Mouse (Mus musculus): Measurements from ENCODE around the gene Osbpl10. TPM values are rescaled to one million over a fixed set of nuclear protein-coding genes. Genes with fewer than 3 reads are reported as not detected.

Gene Osbpl10
- polyA plus RNA-seq, 1 experiment = 4.2 TPM

DNA sequence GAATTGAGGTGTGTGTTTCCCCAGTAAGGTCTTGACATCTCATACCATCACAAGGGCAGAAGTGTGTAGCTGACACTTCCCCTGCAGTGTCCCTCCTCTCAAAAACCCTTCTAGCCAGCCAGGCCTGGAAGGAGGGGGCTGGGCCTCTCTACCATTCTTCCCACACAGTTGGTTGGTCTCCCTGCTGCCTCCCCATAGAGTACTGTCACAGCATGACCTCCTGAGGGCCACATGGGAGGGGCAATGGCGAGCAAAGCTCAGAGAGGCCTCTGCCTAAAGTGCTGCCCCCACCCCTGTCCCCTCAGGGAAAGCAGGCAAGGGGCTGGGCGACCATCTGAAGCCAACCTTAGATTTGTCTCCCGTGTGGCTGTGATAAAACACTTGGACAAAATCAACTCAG, 251.8 kb downstream of the Osbpl10 start:
- Histone ChIP-seq H3ac (ENCODE audit: control insufficient read depth, insufficient read length, low read depth) (no peak overlapping the region), H3K4me3 (ENCODE audit: insufficient read depth, poor library complexity, severe bottlenecking) (no peak overlapping the region), H3K27me3 (ENCODE audit: control insufficient read depth, insufficient read depth, insufficient read length) (no peaks in the 10 kb centered on the region), H3K79me2 (ENCODE audit: control insufficient read depth, insufficient read depth) (no peaks in the 10 kb centered on the region), H3K79me3 (ENCODE audit: low read depth) (no peaks in the 10 kb centered on the region), H3K36me3 (ENCODE audit: control insufficient read depth, insufficient read depth) (no peaks in the 10 kb centered on the region)
- no peak for TF ChIP-seq CTCF (IDR thresholded peaks at IDR 0.05; ENCODE audit: control insufficient read depth, insufficient read depth, insufficient read length)
- TF ChIP-seq CEBPB (IDR thresholded peaks at IDR 0.05; ENCODE audit: low read depth) = no peak
- no peak for TF ChIP-seq MYOD1 (IDR thresholded peaks at IDR 0.05; ENCODE audit: control insufficient read depth, insufficient read length, low read depth)
- TF ChIP-seq MAX (IDR thresholded peaks at IDR 0.05) = no peak
- no peak for TF ChIP-seq FOSL1 (IDR thresholded peaks at IDR 0.05; ENCODE audit: insufficient read depth, low read length, poor library complexity, severe bottlenecking)
- no peak for TF ChIP-seq USF1 (IDR thresholded peaks at IDR 0.05; ENCODE audit: low read depth)
- TF ChIP-seq MYOG (IDR thresholded peaks at IDR 0.05; ENCODE audit: control insufficient read depth, extremely low read depth, insufficient read length) = no peak

GRCm38 (mm10) chr9:115231476-115231875, 253.1 kb downstream of the Osbpl10 start:
- TF ChIP-seq MAX (IDR thresholded peaks at IDR 0.05) (no peak), FOSL1 (IDR thresholded peaks at IDR 0.05; ENCODE audit: insufficient read depth, low read length, poor library complexity, severe bottlenecking) (no peak), MYOG (IDR thresholded peaks at IDR 0.05; ENCODE audit: control insufficient read depth, extremely low read depth, insufficient read length) (no peak), CTCF (IDR thresholded peaks at IDR 0.05; ENCODE audit: control insufficient read depth, insufficient read depth, insufficient read length) (no peak), CEBPB (IDR thresholded peaks at IDR 0.05; ENCODE audit: low read depth) (no peak), USF1 (IDR thresholded peaks at IDR 0.05; ENCODE audit: low read depth) (no peak), MYOD1 (IDR thresholded peaks at IDR 0.05; ENCODE audit: control insufficient read depth, insufficient read length, low read depth) (no peak)
- no peak overlapping the region for H3ac ChIP-seq (ENCODE audit: control insufficient read depth, insufficient read length, low read depth)

GRCm38 (mm10) chr9:115233721-115234120, 255.4 kb downstream of the Osbpl10 start:
- Histone ChIP-seq H3K79me2 (ENCODE audit: control insufficient read depth, insufficient read depth) (no peaks in the 10 kb centered on the region), H3K27me3 (ENCODE audit: control insufficient read depth, insufficient read depth, insufficient read length) (no peaks in the 10 kb centered on the region), H3ac (ENCODE audit: control insufficient read depth, insufficient read length, low read depth) (no peak overlapping the region), H3K79me3 (ENCODE audit: low read depth) (no peaks in the 10 kb centered on the region), H3K4me3 (ENCODE audit: insufficient read depth, poor library complexity, severe bottlenecking) (no peak overlapping the region), H3K36me3 (ENCODE audit: control insufficient read depth, insufficient read depth) (no peaks in the 10 kb centered on the region)
- TF ChIP-seq CEBPB (IDR thresholded peaks at IDR 0.05; ENCODE audit: low read depth) = no peak
- no peak for TF ChIP-seq MAX (IDR thresholded peaks at IDR 0.05)
- no peak for TF ChIP-seq USF1 (IDR thresholded peaks at IDR 0.05; ENCODE audit: low read depth)

More at GRCm38 (mm10) chr9:115231476-115231875, 253.1 kb downstream of the Osbpl10 start:
- Histone ChIP-seq H3K4me3 (ENCODE audit: insufficient read depth, poor library complexity, severe bottlenecking) (no peak overlapping the region), H3K27me3 (ENCODE audit: control insufficient read depth, insufficient read depth, insufficient read length) (no peaks in the 10 kb centered on the region), H3K79me2 (ENCODE audit: control insufficient read depth, insufficient read depth) (no peaks in the 10 kb centered on the region), H3K79me3 (ENCODE audit: low read depth) (no peaks in the 10 kb centered on the region), H3K36me3 (ENCODE audit: control insufficient read depth, insufficient read depth) (no peaks in the 10 kb centered on the region)

GRCm38 (mm10) chr9:115234561-115234960, 256.2 kb downstream of the Osbpl10 start:
- Histone ChIP-seq H3K79me2 (ENCODE audit: control insufficient read depth, insufficient read depth) (no peaks in the 10 kb centered on the region), H3K4me3 (ENCODE audit: insufficient read depth, poor library complexity, severe bottlenecking) (no peak overlapping the region), H3K36me3 (ENCODE audit: control insufficient read depth, insufficient read depth) (no peaks in the 10 kb centered on the region), H3K79me3 (ENCODE audit: low read depth) (no peaks in the 10 kb centered on the region), H3K27me3 (ENCODE audit: control insufficient read depth, insufficient read depth, insufficient read length) (no peaks in the 10 kb centered on the region), H3ac (ENCODE audit: control insufficient read depth, insufficient read length, low read depth) (no peak overlapping the region)
- TF ChIP-seq MAX (IDR thresholded peaks at IDR 0.05) = no peak
- no peak for TF ChIP-seq USF1 (IDR thresholded peaks at IDR 0.05; ENCODE audit: low read depth)
- no peak for TF ChIP-seq CTCF (IDR thresholded peaks at IDR 0.05; ENCODE audit: control insufficient read depth, insufficient read depth, insufficient read length)
- no peak for TF ChIP-seq CEBPB (IDR thresholded peaks at IDR 0.05; ENCODE audit: low read depth)
- no peak for TF ChIP-seq MYOD1 (IDR thresholded peaks at IDR 0.05; ENCODE audit: control insufficient read depth, insufficient read length, low read depth)
- TF ChIP-seq MYOG (IDR thresholded peaks at IDR 0.05; ENCODE audit: control insufficient read depth, extremely low read depth, insufficient read length) = no peak
- no peak for TF ChIP-seq FOSL1 (IDR thresholded peaks at IDR 0.05; ENCODE audit: insufficient read depth, low read length, poor library complexity, severe bottlenecking)

DNA sequence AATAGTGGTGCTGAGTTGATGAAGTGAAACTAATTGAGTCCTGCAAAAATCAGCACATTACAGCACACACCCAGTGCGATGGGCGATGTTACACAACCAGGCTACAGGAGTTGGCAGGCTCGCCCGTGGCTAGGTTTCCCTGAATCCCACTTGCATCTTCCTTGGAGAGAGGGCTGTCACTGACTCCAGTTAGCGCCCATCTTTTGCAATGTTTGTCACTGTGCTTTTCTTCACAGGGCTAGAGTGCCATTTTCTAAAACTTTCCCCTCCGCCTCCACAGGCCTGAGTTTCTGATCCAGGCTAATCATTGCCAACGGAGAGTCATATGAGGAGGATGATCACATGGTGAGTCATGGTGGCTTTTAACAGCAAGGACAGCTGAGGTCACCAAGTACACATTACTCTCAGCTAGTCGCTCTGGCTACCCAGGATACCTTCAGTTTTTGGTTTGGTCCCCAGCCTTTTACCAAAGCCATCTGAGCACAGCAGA, 258.0 kb downstream of the Osbpl10 start:
- TF ChIP-seq MYOG (IDR thresholded peaks at IDR 0.05; ENCODE audit: control insufficient read depth, extremely low read depth, insufficient read length) = no peak
- no peak for TF ChIP-seq MAX (IDR thresholded peaks at IDR 0.05)
- TF ChIP-seq MYOD1 (IDR thresholded peaks at IDR 0.05; ENCODE audit: control insufficient read depth, insufficient read length, low read depth) = peak; percentile 84
- peak; percentile 76 for TF ChIP-seq USF1 (IDR thresholded peaks at IDR 0.05; ENCODE audit: low read depth)
- TF ChIP-seq CEBPB (IDR thresholded peaks at IDR 0.05; ENCODE audit: low read depth) = no peak
- peak; percentile 88 for TF ChIP-seq FOSL1 (IDR thresholded peaks at IDR 0.05; ENCODE audit: insufficient read depth, low read length, poor library complexity, severe bottlenecking)
- Histone ChIP-seq H3ac (ENCODE audit: control insufficient read depth, insufficient read length, low read depth) (no peak overlapping the region), H3K36me3 (ENCODE audit: control insufficient read depth, insufficient read depth) (peaks cover 4% of the 10 kb centered on the region), H3K79me2 (ENCODE audit: control insufficient read depth, insufficient read depth) (no peaks in the 10 kb centered on the region), H3K79me3 (ENCODE audit: low read depth) (no peaks in the 10 kb centered on the region), H3K4me3 (ENCODE audit: insufficient read depth, poor library complexity, severe bottlenecking) (no peak overlapping the region), H3K27me3 (ENCODE audit: control insufficient read depth, insufficient read depth, insufficient read length) (no peaks in the 10 kb centered on the region)

- no peaks in the 10 kb centered on the region for H3K79me3 ChIP-seq (ENCODE audit: low read depth)
- H3K4me3 ChIP-seq (ENCODE audit: insufficient read depth, poor library complexity, severe bottlenecking) = no peak overlapping the region
- H3K79me2 ChIP-seq (ENCODE audit: control insufficient read depth, insufficient read depth) = no peaks in the 10 kb centered on the region
- H3K36me3 ChIP-seq (ENCODE audit: control insufficient read depth, insufficient read depth) = peaks cover 17% of the 10 kb centered on the region
- H3K27me3 ChIP-seq (ENCODE audit: control insufficient read depth, insufficient read depth, insufficient read length) = no peaks in the 10 kb centered on the region
- TF ChIP-seq MYOD1 (IDR thresholded peaks at IDR 0.05; ENCODE audit: control insufficient read depth, insufficient read length, low read depth) (no peak), MYOG (IDR thresholded peaks at IDR 0.05; ENCODE audit: control insufficient read depth, extremely low read depth, insufficient read length) (no peak), CTCF (IDR thresholded peaks at IDR 0.05; ENCODE audit: control insufficient read depth, insufficient read depth, insufficient read length) (no peak), CEBPB (IDR thresholded peaks at IDR 0.05; ENCODE audit: low read depth) (no peak), MAX (IDR thresholded peaks at IDR 0.05) (no peak), FOSL1 (IDR thresholded peaks at IDR 0.05; ENCODE audit: insufficient read depth, low read length, poor library complexity, severe bottlenecking) (no peak), USF1 (IDR thresholded peaks at IDR 0.05; ENCODE audit: low read depth) (no peak)
- H3ac ChIP-seq (ENCODE audit: control insufficient read depth, insufficient read length, low read depth) = no peak overlapping the region
Observed at GRCm38 (mm10) chr9:115237943-115238342, 259.6 kb downstream of the Osbpl10 start.

Data from C2C12 (cell line).